Mouse (Mus musculus): ENCODE measurements around the gene Rflnb.

The Rflnb gene

GRCm38 (mm10) chr11:75990965-75991835 is 36.4 kb downstream of the Rflnb start:
- peak; percentile 56 for DNase-seq (ENCODE audit: low read depth, low spot score)

- no peak for DNase-seq (ENCODE audit: low read depth, low spot score)
These were observed 41.6 kb downstream of the Rflnb start for GRCm38 (mm10) chr11:75985948-75986347.

GRCm38 (mm10) chr11:75984581-75984980 is 43.0 kb downstream of the Rflnb start:
- DNase-seq (ENCODE audit: low read depth, low spot score) = no peak

- peak; percentile 58 for DNase-seq (ENCODE audit: low read depth, low spot score)
These were observed 44.4 kb downstream of the Rflnb start for GRCm38 (mm10) chr11:75983194-75983593.

- no peak for DNase-seq (ENCODE audit: low read depth, low spot score)
These were observed 47.2 kb downstream of the Rflnb start for GRCm38 (mm10) chr11:75980413-75980812.

GRCm38 (mm10) chr11:75978051-75978450 is 49.5 kb downstream of the Rflnb start:
- DNase-seq (ENCODE audit: low read depth, low spot score) = no peak

GRCm38 (mm10) chr11:75976748-75977147 is 50.8 kb downstream of the Rflnb start:
- DNase-seq (ENCODE audit: low read depth, low spot score) = no peak

GRCm38 (mm10) chr11:75973988-75974387 is 53.6 kb downstream of the Rflnb start:
- peak; percentile 56 for DNase-seq (ENCODE audit: low read depth, low spot score)

GRCm38 (mm10) chr11:75972916-75973567 is 54.5 kb downstream of the Rflnb start:
- DNase-seq (ENCODE audit: low read depth, low spot score) = no peak

- no peak for DNase-seq (ENCODE audit: low read depth, low spot score)
These were observed 55.4 kb downstream of the Rflnb start for GRCm38 (mm10) chr11:75972188-75972587.

GRCm38 (mm10) chr11:75970629-75971028 is 57.0 kb downstream of the Rflnb start:
- peak; percentile 18 for DNase-seq (ENCODE audit: low read depth, low spot score)
